Mouse (Mus musculus): ENCODE measurements around the gene Sipa1l2.

DNA sequence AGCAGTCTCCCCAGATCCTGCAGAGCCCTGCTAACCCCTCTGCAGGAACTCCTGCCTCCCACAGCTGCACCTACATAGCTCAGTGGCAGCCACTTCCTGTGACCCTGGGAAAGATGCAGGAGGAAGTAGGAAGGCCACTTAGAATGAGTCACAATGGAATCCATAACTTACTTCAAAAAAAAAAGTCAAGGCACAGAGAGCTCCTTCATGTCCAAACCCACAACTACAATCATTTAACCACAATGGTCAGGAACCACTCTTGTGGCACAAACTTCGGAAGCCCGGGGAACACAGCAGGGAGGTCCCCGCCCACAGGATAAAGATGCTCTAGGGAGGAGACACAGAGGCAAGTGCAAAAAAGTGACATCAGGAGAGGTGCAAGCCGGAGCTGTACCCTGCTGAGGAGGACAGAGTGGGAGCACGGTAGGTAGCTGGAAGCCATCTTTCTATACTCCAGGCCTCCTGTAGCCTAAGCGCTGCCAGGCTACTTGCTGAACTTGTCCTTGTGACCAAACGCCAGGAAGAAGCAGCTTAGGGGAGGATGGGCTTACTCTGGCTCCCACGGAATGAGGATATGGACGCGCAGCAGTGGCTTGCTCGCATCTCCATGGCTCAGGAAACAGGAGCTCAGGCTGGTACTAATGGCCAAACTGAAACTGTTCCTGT lies 8.7 kb downstream of the Sipa1l2 start:
- TF ChIP-seq POLR2A (IDR thresholded peaks at IDR 0.05; ENCODE audit: low read depth, low read length) (no peak), CTCF (conservative IDR thresholded peaks at IDR 0.05; ENCODE audit: insufficient read depth, insufficient read length, low read depth, low read length) (no peak)
